Mouse (Mus musculus): ENCODE measurements around the gene Tlcd2.

The Tlcd2 gene

DNA sequence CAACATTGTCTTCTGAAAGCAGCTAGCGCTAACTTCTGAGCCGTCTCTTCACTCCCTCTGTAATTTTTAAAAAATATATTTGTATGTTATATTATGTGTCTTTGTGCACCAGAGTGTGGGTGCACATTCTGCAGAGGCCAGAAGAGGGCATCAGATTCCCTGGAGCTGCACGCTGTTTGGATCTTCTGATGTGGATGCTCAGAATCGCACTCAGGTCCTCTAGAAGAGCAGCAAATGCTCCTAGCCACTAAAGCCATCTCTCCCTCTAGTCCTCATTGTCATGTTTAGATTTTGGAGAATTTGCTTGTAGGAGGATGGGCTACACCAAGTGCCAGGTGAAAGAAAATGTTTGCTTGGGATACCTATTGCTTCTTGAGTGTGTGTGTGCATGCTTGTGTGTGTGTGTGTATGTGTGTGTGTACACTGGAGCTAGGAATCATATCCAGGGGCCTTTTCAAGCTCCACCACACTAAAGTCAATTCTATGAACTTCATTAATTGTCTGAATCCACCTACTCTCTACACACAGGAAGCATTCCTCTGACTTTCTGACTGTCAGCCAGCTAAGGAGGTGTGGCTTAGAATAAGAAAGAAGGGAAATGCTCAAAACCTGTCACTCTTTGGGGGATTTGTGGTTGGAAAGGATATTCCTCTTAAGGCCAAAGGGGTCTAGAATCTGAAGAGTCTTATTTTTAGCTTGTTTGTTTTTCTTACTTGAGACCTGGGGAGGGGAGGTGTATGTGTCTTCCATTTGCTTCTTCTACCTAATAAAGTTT is 5.4 kb downstream of the Tlcd2 start:
- DNase-seq (ENCODE audit: low read depth, low spot score): no peak

DNA sequence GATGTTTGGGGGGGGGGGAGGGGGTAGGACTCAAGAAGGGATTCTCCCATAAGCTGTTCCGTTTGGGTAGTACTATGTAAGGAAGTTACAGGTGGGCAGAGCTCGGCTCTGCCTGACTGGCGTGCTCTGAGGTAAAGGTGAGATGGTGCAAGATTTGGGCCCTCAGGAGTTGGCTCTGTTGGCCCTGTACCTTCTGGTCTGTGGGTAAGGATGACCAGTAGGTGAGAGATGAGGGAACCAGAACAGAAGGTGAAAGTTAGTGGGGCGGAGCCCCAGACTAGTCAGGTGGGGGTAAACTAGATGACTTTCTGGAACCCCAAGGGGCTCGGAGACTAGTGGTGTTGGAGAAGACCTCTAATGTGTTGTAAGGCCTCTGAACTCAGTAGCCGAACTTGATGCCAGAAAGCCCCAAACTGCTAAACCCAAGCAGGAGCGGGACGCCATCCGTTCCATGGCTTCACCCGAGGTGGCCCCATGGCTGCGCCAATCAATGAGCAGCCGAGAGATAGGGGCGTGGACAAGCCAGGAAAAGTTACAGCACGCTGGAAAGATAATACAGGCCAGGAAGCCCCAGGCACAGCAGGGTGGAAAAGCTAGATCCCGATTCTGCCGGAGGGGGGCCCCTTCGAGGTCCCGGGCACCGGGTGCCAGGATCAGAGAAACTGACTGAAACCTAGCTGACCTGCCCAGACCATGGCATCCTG is 6.1 kb downstream of the Tlcd2 start:
- peak; percentile 56 for DNase-seq (ENCODE audit: low read depth, low spot score)

DNA sequence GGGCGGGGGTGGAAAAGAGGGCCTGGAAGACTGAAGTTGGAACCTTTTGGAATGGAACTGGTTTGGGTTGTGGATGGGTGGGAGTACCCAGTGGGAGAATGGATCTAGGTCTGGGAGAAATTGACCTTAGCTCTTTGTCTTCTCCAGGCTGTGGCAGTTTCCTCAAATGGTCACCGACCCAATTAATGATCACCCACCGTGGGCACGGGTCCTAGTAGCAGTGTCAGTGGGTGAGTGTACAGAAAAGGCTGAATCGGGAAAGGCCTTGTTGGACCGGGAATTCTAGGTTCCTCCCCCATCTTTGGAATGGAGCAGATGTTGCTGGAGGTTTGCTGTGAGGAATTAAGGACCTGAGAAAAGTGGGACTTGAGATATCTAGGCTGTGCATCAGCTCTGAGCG is 6.9 kb downstream of the Tlcd2 start:
- no peak for DNase-seq (ENCODE audit: low read depth, low spot score)

DNA sequence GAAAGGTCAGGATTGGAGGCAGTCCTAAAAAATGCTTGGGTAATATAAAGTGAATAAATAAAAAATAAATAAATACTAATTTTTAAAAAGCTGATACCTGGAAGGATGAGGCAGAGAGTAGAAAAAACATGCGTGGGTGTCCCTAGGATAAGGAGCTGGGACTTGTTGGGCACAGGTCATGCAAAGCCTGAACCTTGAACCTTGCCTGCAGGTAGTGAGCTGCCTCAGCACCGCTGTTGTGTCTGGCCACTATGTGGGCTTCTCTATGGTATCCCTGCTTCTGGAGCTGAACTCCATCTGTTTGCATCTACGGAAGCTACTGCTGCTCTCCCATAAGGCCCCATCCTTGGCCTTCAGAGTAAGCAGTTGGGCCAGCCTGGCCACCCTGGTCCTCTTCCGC is 7.7 kb downstream of the Tlcd2 start:
- DNase-seq (ENCODE audit: low read depth, low spot score): no peak

DNA sequence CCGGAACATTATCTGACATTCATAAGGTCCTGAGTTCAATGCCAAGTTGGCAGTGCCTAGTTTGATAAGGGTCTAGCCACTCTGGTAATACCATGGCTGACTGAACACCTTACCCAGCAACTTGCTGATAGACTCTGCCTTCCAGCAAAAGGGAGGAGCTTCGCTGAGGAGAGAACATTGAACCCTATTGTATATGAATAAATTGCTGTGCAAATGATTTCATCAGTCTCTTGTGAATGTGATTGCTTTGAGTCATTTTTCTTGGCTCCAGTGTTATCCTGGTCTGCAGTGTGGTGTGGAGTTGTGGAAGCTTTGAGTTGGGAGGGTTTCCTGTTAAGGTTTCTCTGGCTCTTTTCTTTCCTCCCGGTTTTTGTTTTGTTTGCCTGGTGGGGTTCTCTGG is 9.2 kb downstream of the Tlcd2 start:
- no peak for DNase-seq (ENCODE audit: low read depth, low spot score)

DNA sequence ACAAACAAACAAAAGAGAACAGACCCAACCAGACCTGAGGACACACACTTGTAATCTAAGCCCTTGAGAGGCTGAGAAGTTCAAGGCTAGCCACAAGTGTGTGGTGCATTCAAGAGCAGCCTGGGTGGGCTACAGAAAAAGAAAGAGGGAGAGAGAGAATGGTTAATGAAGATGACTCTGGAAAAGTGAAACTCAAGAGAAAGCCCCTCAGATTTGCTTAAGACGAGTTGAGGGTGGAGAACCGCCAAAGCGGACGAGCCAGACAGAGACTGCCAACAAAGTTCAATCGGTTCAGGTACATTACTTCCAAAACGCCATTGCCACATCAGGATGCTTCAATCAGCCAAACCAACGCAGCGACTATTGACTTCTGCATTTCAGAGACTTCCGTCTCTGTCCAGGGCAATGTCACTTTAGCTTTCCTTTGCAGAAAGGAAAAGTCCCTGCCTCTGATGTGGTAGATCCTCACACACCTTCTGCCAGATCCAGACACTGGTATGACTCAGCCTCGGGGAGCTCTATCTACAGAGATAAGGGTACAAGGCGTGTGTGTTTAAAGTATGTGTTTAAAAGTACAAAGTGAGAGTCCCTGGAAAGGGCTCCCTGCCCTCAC is 11.1 kb downstream of the Tlcd2 start:
- no peak for DNase-seq (ENCODE audit: low read depth, low spot score)

DNA sequence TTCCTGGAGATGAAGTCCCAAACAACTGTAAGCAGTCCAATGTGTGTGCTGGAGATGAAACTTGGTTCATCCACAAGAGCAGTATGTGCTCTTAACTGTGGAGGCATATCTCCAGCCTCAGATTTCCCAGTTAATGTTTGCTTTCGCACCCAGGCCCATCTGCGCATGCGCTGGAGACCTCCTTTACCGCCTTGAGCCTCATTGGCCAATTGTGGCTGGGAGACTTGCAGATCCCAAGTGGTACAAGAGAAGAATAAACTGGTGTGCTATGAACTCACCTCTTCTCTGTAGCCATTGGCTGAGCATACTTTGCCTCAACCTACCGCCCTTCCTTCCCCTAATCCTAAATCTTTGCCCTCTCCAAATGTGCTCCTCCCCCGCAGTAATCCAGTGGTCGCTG is 11.9 kb downstream of the Tlcd2 start:
- no peak for DNase-seq (ENCODE audit: low read depth, low spot score)

DNA sequence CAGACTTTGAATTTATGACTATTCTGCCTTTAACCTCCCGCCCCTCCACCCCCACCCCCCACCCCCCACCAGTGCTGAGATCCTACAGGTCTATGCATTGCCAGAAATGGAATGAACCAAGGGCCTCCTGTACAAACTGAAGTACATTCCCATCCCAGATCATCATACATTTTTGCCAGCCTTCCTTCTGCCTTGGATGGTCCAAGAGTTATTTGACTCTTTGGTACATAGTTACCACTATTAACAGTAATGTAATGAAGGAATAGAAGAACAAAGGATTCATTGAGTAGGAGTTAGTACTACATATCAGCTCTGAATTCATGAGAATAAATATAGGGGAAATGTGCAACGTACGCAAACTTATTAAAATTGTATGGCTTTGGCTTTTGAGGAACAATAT is 24.7 kb downstream of the Tlcd2 start:
- DNase-seq (ENCODE audit: low read depth, low spot score): no peak

DNA sequence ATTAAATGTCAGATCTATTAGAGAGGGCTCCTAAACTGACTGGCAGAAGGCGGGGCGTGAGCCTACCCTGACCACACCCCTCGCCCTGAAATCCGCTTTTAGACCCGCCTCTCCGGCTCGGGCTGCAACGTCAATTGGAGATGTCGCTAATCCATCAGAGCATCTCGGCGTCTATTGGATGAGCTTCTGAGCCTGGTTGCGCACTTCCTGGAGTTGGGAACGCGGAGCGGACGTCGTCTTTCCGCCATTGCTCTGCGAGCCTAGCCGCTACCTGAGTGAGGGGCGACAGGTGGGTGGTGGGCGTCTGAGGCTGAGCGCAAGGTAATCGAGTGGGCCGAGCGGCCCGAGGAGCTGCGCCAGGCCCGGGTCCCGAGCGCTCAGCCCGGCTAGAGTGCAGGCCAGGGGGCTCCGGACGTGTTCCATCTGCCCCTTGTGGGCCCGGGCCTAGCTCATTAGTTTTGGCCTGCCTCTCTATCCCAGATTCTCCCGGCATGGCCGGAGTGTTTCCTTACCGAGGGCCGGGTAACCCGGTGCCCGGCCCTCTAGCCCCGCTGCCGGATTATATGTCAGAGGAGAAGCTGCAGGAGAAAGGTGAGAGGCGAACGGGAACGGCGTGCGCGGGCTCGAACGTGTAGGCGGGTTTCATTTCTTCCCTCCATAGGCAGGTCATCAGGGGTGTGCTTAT is 25.2 kb downstream of the Tlcd2 start, which contains the start of gene Prpf8:
TSS of gene Prpf8 (plus strand) at position 216 of the 685 bp plus-strand sequence.
- DNase-seq (ENCODE audit: low read depth, low spot score): peak; percentile 96

DNA sequence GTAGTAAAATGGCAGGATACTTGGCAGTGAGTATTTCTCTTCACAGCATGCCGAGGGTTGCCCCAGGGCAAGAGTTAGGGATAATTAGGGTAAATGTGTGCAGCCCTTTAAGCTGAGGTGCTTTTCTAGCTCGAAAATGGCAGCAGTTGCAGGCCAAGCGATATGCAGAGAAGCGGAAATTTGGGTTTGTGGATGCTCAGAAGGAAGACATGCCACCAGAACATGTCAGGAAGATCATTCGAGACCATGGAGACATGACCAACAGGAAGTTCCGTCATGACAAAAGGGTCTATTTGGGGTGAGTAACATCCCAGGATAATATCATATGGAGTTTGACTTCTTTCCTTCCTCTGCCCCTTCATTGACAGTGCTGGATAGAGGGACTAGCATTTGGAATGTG is 26.0 kb downstream of the Tlcd2 start:
- no peak for DNase-seq (ENCODE audit: low read depth, low spot score)

DNA sequence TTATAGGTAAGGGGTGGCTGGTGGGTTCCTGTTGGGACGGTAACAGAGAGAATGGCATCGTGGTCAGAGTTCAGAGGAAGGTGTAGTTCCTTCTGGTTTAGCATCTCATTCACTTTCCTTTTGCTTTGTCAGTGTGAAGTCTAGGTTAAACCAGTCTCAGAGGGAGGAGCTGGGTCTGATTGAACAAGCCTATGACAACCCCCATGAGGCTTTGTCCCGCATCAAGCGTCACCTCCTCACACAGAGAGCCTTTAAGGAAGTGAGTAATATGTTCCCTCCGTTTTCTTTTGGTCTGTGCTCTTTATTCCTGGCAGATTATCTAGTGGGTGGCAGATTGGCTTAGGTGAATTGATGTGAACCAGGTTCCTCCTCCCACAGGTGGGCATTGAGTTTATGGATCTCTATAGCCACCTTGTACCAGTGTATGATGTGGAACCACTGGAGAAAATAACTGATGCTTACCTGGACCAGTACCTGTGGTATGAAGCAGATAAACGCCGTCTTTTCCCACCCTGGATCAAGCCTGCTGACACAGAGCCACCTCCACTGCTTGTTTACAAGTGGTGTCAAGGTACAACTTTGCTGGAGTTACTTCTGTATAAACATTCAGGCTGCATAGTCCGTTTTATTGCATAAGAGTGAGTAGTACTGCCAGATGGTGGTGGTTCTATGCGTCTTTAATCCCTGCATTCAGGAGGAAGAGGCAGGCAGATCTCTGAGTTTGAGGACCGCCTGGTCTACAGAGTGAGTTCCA is 33.0 kb downstream of the Tlcd2 start:
- DNase-seq (ENCODE audit: low read depth, low spot score): no peak

DNA sequence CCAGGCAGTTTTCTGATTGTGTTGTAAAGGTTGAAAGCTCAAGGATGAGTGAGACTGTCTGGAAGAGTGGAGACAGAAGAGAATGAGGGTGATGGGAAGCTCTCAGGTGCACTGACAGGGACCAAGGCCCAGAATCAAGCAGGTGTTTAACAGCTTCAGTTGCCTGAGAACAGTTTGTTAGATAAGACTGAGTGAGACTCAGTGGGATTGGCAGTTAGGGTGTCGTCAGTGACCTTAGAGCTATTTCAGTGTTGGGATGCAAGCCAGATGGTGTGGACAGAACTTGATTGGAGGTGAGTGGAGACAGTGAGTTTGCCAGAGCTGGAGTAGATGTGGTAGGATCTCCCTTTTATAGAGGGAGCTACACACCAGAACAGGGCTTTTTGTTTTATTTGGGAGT is 36.6 kb downstream of the Tlcd2 start:
- no peak for DNase-seq (ENCODE audit: low read depth, low spot score)

DNA sequence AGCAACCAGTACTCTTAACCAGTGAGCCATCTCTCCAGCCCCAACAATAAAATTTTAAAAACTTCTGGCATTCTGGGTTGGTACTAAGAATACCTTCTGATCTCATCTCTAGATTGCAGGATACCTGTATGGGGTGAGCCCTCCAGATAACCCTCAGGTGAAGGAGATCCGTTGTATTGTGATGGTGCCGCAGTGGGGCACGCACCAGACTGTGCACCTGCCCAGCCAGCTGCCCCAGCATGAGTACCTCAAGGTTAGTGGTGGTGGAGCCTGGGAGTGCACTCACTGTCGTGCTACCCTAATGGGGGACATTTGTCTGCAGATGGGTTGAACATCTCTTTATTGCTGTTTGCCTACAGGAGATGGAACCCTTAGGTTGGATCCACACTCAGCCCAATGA is 46.6 kb downstream of the Tlcd2 start:
- no peak for DNase-seq (ENCODE audit: low read depth, low spot score)

DNA sequence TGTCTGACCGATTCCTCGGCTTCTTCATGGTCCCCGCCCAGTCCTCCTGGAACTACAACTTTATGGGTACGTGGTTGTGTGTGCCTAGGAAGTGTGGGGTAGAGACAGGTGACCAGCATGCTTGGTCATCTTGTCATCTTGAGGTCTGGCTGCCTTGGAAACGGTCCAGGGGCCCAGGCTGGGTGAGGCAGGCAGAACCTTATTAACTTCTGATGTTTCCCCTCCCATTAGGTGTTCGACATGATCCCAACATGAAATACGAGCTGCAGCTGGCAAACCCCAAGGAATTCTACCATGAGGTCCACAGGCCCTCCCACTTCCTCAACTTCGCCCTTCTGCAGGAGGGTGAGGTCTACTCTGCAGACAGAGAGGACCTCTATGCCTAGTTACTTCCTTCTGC is 47.4 kb downstream of the Tlcd2 start:
- DNase-seq (ENCODE audit: low read depth, low spot score): no peak

DNA sequence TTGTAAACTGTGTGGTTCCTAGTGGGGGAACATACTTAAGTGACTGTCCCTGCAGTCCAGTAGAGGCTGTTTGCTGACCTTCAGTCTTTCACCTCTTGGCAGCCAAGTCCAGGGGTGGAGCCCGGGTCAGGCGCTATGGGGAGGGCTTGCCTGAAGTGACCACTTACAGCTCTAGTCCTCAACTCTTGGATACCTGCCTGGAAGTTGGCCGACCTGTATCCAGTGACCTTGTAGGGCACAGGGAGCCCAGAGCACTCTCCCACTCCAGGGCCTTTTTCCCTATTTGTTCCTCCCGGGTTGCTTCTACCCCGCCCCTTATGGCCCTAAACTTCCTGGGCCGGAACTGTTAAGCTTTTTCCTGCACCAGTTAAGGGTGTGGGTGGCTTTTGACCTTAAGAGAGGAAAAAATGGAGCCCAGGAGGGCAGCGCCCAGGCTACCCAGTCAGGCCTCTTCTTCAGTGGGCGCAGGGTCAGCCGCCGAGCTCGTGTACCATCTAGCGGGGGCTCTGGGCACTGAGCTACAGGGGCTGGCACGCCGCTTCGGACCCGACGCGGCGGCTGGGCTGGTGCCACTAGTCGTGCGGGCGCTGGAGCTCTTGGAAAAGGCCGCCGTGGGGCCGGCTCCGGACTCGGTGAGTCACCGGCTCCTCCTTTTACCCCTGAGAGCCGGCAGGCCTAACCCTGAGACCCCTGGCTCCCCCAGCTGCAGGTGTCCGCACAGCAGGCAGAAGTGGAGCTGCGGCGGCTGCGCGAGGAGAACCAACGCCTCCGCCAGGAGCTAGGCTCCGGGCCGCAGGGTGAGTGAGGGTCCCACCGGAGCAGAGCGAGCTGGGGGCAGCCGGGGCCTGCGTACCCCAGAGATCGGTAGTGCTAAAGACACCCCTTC is 48.5 kb downstream of the Tlcd2 start, which contains the start of gene Rilp:
TSS of gene Rilp (plus strand) at position 354 of the 886 bp plus-strand sequence.
- no peak for DNase-seq (ENCODE audit: low read depth, low spot score)

DNA sequence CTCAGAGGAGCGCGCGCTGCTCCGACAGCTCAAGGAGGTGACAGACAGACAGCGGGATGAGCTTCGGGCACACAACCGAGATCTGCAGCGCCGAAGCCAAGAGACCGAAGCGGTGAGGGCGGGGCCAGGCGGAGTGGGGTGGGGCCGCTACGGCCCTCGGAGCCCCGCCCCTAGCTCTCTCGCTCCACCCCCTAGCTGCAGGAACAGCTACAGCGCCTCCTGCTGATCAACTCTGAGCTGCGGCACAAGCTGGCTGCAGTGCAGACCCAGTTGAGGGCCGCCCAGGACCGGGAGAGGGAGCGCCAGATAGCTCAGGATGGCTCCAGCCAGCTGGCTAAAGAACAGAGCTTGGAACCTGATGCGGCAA is 49.1 kb downstream of the Tlcd2 start:
- peak; percentile 80 for DNase-seq (ENCODE audit: low read depth, low spot score)

DNA sequence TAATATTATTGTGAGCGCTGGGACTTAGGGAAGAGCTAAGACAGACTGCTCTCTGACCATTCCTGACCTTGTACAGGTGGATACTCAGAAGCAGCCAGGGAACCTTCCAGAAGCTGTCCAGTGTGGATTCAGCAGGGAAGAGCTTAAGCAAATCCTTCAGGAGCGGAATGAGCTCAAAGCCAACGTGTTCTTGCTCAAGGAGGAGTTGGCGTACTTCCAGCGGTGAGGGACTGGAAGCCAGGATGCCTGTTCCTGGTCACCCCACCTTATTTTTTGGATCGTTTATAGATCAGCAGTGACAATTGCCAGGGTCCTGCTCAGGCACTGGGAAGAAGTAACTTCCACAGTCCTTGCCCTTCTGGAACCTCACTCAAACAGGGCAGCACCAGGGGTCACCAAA is 49.7 kb downstream of the Tlcd2 start:
- DNase-seq (ENCODE audit: low read depth, low spot score): no peak

DNA sequence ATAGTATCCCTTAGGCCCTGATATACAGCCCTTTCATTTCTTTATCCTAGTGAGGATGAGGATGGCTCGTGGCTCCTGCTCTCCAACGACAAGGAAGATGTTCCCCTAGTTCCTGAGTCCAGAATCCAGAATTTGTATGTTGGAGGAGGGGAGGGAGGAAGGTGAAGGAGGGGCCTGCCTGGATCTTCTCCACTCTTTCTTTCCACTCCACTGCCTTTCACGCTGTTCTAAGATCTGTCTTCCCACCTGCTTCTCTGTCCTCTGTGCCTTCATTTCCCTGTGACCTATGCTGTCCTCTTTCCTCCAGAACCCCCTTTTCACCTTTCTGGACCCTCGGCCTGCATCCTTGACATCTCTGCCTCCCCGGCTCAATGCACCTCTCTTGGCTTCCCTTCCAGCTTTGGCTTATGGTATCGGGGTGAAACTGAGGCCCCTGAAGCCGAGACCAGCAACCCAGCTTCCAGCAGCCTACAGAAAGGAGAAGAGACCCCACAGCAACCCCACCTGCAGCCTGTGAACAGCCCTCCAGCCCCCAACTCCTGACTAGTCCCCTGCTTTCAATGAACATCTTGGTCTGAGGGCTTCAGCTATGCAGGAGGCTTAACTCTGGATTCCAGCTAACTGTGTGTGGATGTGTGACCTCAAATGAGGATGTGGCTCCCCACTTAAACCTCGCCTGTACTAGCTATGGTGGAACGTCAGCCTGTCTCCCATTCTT is 50.9 kb downstream of the Tlcd2 start:
- no peak for DNase-seq (ENCODE audit: low read depth, low spot score)

DNA sequence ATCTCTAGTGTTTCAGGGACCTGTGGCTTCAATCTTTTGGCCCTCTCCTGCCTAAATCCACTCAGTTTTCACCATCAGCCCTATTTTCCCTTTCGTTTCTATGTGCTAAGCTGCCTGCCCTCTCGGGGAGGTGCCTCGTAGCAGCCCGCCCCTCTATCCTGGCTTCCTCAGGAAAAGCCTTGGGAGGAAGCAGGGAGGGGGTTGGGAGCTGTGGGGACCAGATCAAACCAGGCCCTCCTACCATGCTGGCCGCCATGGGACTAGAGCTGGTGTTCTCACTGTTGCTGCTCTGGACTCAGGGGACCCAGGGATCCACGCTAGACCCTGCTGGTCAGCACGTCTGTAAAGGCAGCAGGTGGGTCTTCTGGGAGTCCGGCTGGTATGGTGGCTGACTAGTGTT is 51.8 kb downstream of the Tlcd2 start, which contains the start of gene Scarf1:
TSS of gene Scarf1 (plus strand) at position 205 of the 400 bp plus-strand sequence.
- DNase-seq (ENCODE audit: low read depth, low spot score): no peak

DNA sequence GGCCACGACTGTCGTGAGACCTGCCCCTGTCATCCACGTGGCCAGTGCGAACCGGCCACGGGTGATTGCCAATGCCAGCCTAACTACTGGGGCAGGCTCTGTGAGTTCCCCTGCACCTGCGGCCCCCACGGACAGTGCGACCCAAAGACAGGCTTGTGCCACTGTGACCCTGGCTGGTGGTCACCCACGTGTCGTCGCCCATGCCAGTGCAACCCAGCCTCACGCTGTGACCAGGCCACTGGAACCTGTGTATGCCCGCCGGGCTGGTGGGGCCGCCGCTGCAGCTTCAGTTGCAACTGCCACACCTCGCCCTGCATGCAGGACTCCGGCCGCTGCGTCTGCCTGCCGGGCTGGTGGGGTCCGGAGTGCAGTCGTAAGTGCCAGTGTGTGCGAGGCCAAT is 53.7 kb downstream of the Tlcd2 start:
- DNase-seq (ENCODE audit: low read depth, low spot score): no peak

Measured in c-Kit-negative CD71-positive TER-119-positive erythroid progenitor cells, embryonic 14.5 days (primary cell).